Mouse (Mus musculus): Measurements from ENCODE around the gene Ctc1. TPM values are rescaled to one million over a fixed set of nuclear protein-coding genes. Genes with fewer than 3 reads are reported as not detected.
"Not testable (repeated sequence)": the region's sequence is repeated elsewhere in the genome, so short reads cannot be mapped to it uniquely, and the experiment has no call there.

Ctc1 gene
- polyA plus RNA-seq, 1 experiment, result 35.0 TPM

DNA sequence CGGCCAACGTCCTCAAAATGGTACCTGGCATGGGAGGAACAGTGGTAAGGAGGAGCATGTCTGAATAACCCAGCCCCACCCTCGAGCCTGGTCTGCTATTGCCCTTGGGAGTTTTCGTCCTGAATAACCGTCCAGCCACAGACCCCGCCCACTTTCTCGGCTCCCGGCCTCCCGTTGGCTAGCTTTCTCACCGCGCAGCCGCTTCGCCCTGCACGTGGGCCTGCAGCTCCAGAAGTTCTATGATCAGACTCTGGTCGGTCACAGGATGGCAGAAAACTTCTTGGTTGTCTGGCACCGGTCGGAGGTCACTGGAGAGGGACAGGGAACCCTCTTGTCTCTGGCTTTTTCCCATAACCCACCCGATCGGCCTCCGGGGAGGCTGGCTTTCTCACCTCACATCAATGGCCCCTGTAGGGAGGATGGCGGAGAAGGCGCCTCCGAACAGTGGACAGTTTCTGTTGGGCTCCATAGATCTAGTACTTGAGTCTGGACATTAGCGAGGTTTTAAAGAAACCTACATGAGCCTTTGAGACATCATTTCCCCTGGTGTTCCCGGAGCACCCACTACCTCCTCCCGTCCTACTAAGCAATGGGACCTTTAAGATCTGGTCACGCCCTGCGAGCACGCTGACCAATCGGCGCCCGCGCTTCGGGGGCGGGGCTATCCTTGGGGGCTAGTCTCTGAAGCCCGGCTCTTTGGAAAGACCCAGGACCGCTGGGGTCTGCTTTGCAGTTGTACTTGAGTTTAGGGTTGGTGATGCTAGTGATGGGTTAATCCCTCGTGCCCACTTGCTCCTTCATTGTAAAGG lies 42.3 kb upstream of the Ctc1 start:
- Histone ChIP-seq H3K4me3 (ENCODE audit: insufficient read depth, poor library complexity, severe bottlenecking) (peak overlapping the region; percentile 28), H3ac (ENCODE audit: control insufficient read depth, insufficient read length, low read depth) (peak overlapping the region; percentile 68)
- H3K27me3 ChIP-seq (ENCODE audit: control insufficient read depth, insufficient read depth, insufficient read length); H3K79me2 ChIP-seq (ENCODE audit: control insufficient read depth, insufficient read depth); H3K36me3 ChIP-seq (ENCODE audit: control insufficient read depth, insufficient read depth); H3K79me3 ChIP-seq (ENCODE audit: low read depth): not testable (repeated sequence)
- TF ChIP-seq MAX (IDR thresholded peaks at IDR 0.05), result peak; percentile 87
- peak; percentile 29 for TF ChIP-seq USF1 (IDR thresholded peaks at IDR 0.05; ENCODE audit: low read depth)

GRCm38 (mm10) chr11:68974059-68974450 lies 41.7 kb upstream of the Ctc1 start:
- Histone ChIP-seq H3K79me2 (ENCODE audit: control insufficient read depth, insufficient read depth) (no peaks in the 10 kb centered on the region), H3ac (ENCODE audit: control insufficient read depth, insufficient read length, low read depth) (no peak overlapping the region), H3K4me3 (ENCODE audit: insufficient read depth, poor library complexity, severe bottlenecking) (peak overlapping the region; percentile 28), H3K79me3 (ENCODE audit: low read depth) (no peaks in the 10 kb centered on the region), H3K36me3 (ENCODE audit: control insufficient read depth, insufficient read depth) (no peaks in the 10 kb centered on the region), H3K27me3 (ENCODE audit: control insufficient read depth, insufficient read depth, insufficient read length) (no peaks in the 10 kb centered on the region)
- TF ChIP-seq CTCF (IDR thresholded peaks at IDR 0.05; ENCODE audit: control insufficient read depth, insufficient read depth, insufficient read length), result no peak
- TF ChIP-seq MAX (IDR thresholded peaks at IDR 0.05), result no peak
- no peak for TF ChIP-seq CEBPB (IDR thresholded peaks at IDR 0.05; ENCODE audit: low read depth)
- no peak for TF ChIP-seq MYOG (IDR thresholded peaks at IDR 0.05; ENCODE audit: control insufficient read depth, extremely low read depth, insufficient read length)
- no peak for TF ChIP-seq MYOD1 (IDR thresholded peaks at IDR 0.05; ENCODE audit: control insufficient read depth, insufficient read length, low read depth)
- no peak for TF ChIP-seq USF1 (IDR thresholded peaks at IDR 0.05; ENCODE audit: low read depth)
- TF ChIP-seq FOSL1 (IDR thresholded peaks at IDR 0.05; ENCODE audit: insufficient read depth, low read length, poor library complexity, severe bottlenecking), result no peak

GRCm38 (mm10) chr11:68975085-68975484 lies 40.6 kb upstream of the Ctc1 start, which contains the start of gene Rangrf:
Gene Rangrf, minus strand, starts transcription at chr11:68975185.
- TF ChIP-seq MYOD1 (IDR thresholded peaks at IDR 0.05; ENCODE audit: control insufficient read depth, insufficient read length, low read depth) (no peak), FOSL1 (IDR thresholded peaks at IDR 0.05; ENCODE audit: insufficient read depth, low read length, poor library complexity, severe bottlenecking) (no peak), CTCF (IDR thresholded peaks at IDR 0.05; ENCODE audit: control insufficient read depth, insufficient read depth, insufficient read length) (no peak), USF1 (IDR thresholded peaks at IDR 0.05; ENCODE audit: low read depth) (no peak)
- Histone ChIP-seq H3K36me3 (ENCODE audit: control insufficient read depth, insufficient read depth) (no peaks in the 10 kb centered on the region), H3K79me3 (ENCODE audit: low read depth) (no peaks in the 10 kb centered on the region), H3K79me2 (ENCODE audit: control insufficient read depth, insufficient read depth) (no peaks in the 10 kb centered on the region), H3K4me3 (ENCODE audit: insufficient read depth, poor library complexity, severe bottlenecking) (peak within 1 kb of the TSS; percentile 28), H3ac (ENCODE audit: control insufficient read depth, insufficient read length, low read depth) (no peak within 1 kb of the TSS), H3K27me3 (ENCODE audit: control insufficient read depth, insufficient read depth, insufficient read length) (no peaks in the 10 kb centered on the region)

DNA sequence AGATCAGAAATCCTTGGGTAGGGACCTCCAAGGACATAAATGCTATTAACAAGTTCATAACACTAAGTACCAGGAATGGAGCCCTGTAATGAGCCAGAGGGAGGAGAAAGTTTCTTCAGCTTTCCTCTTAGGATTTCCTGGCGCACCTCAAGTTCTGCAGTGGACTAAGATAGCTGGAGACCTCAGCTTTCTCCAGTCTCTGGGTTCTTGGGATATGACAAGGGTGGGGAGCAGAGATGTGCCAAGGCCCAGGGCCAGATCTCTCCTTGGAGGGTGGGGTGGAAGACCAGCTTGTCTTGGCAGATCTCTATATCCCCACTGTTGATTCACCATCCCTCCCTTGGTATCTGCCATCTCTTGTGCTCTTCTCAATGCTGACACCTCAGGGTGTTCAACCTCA lies 40.1 kb upstream of the Ctc1 start:
- no peaks in the 10 kb centered on the region for H3K79me2 ChIP-seq (ENCODE audit: control insufficient read depth, insufficient read depth)
- no peaks in the 10 kb centered on the region for H3K79me3 ChIP-seq (ENCODE audit: low read depth)
- H3K4me3 ChIP-seq (ENCODE audit: insufficient read depth, poor library complexity, severe bottlenecking), result no peak overlapping the region
- H3ac ChIP-seq (ENCODE audit: control insufficient read depth, insufficient read length, low read depth), result no peak overlapping the region
- no peaks in the 10 kb centered on the region for H3K36me3 ChIP-seq (ENCODE audit: control insufficient read depth, insufficient read depth)
- no peaks in the 10 kb centered on the region for H3K27me3 ChIP-seq (ENCODE audit: control insufficient read depth, insufficient read depth, insufficient read length)
- TF ChIP-seq MAX (IDR thresholded peaks at IDR 0.05), result no peak
- TF ChIP-seq MYOD1 (IDR thresholded peaks at IDR 0.05; ENCODE audit: control insufficient read depth, insufficient read length, low read depth), result no peak
- TF ChIP-seq CEBPB (IDR thresholded peaks at IDR 0.05; ENCODE audit: low read depth), result no peak
- TF ChIP-seq CTCF (IDR thresholded peaks at IDR 0.05; ENCODE audit: control insufficient read depth, insufficient read depth, insufficient read length), result no peak
- TF ChIP-seq MYOG (IDR thresholded peaks at IDR 0.05; ENCODE audit: control insufficient read depth, extremely low read depth, insufficient read length), result no peak
- no peak for TF ChIP-seq FOSL1 (IDR thresholded peaks at IDR 0.05; ENCODE audit: insufficient read depth, low read length, poor library complexity, severe bottlenecking)
- no peak for TF ChIP-seq USF1 (IDR thresholded peaks at IDR 0.05; ENCODE audit: low read depth)

DNA sequence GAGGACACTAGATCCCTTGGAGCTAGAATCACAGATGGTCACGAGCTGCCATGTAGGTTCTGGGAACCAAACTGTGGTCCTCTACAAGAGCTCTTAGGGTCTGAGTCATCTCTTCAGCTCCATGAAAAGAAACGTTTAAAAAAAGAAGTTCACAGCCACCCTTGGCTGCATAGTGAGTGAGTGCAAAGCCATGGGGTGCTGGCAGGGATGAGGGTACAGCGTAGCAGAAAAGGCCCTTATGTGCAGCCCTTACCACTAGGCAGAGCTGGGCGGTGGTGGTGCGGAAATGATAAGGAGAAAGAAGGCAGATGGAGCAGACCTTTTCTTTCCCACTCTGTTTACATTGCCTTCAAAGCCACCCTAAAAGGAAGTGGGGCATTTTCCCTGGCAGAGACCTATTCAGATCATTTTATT lies 36.4 kb upstream of the Ctc1 start:
- TF ChIP-seq USF1 (IDR thresholded peaks at IDR 0.05; ENCODE audit: low read depth), result no peak
- no peak for TF ChIP-seq CEBPB (IDR thresholded peaks at IDR 0.05; ENCODE audit: low read depth)
- TF ChIP-seq MYOD1 (IDR thresholded peaks at IDR 0.05; ENCODE audit: control insufficient read depth, insufficient read length, low read depth), result no peak
- TF ChIP-seq FOSL1 (IDR thresholded peaks at IDR 0.05; ENCODE audit: insufficient read depth, low read length, poor library complexity, severe bottlenecking), result no peak
- no peak for TF ChIP-seq MAX (IDR thresholded peaks at IDR 0.05)
- TF ChIP-seq CTCF (IDR thresholded peaks at IDR 0.05; ENCODE audit: control insufficient read depth, insufficient read depth, insufficient read length), result no peak
- TF ChIP-seq MYOG (IDR thresholded peaks at IDR 0.05; ENCODE audit: control insufficient read depth, extremely low read depth, insufficient read length), result no peak
- H3K79me3 ChIP-seq (ENCODE audit: low read depth), result no peaks in the 10 kb centered on the region
- H3K36me3 ChIP-seq (ENCODE audit: control insufficient read depth, insufficient read depth), result no peaks in the 10 kb centered on the region
- no peak overlapping the region for H3K4me3 ChIP-seq (ENCODE audit: insufficient read depth, poor library complexity, severe bottlenecking)
- H3K79me2 ChIP-seq (ENCODE audit: control insufficient read depth, insufficient read depth), result no peaks in the 10 kb centered on the region
- H3ac ChIP-seq (ENCODE audit: control insufficient read depth, insufficient read length, low read depth), result no peak overlapping the region
- no peaks in the 10 kb centered on the region for H3K27me3 ChIP-seq (ENCODE audit: control insufficient read depth, insufficient read depth, insufficient read length)

- Histone ChIP-seq H3K79me2 (ENCODE audit: control insufficient read depth, insufficient read depth) (no peaks in the 10 kb centered on the region), H3K79me3 (ENCODE audit: low read depth) (no peaks in the 10 kb centered on the region), H3K4me3 (ENCODE audit: insufficient read depth, poor library complexity, severe bottlenecking) (no peak overlapping the region), H3K27me3 (ENCODE audit: control insufficient read depth, insufficient read depth, insufficient read length) (no peaks in the 10 kb centered on the region), H3ac (ENCODE audit: control insufficient read depth, insufficient read length, low read depth) (no peak overlapping the region), H3K36me3 (ENCODE audit: control insufficient read depth, insufficient read depth) (peaks cover 8% of the 10 kb centered on the region)
- TF ChIP-seq MYOG (IDR thresholded peaks at IDR 0.05; ENCODE audit: control insufficient read depth, extremely low read depth, insufficient read length) (no peak), CTCF (IDR thresholded peaks at IDR 0.05; ENCODE audit: control insufficient read depth, insufficient read depth, insufficient read length) (no peak), MAX (IDR thresholded peaks at IDR 0.05) (no peak), MYOD1 (IDR thresholded peaks at IDR 0.05; ENCODE audit: control insufficient read depth, insufficient read length, low read depth) (no peak), CEBPB (IDR thresholded peaks at IDR 0.05; ENCODE audit: low read depth) (no peak), USF1 (IDR thresholded peaks at IDR 0.05; ENCODE audit: low read depth) (no peak), FOSL1 (IDR thresholded peaks at IDR 0.05; ENCODE audit: insufficient read depth, low read length, poor library complexity, severe bottlenecking) (no peak)
Observed at GRCm38 (mm10) chr11:68980919-68981318, 34.8 kb upstream of the Ctc1 start.
